Mouse (Mus musculus): ENCODE measurements at regions not wholly inside any gene's neighbourhood (a gene's known extent, or its start where the extent isn't known, plus 50 kb on each side); places are given as distances from the start of the nearest gene placed in this dataset.

DNA sequence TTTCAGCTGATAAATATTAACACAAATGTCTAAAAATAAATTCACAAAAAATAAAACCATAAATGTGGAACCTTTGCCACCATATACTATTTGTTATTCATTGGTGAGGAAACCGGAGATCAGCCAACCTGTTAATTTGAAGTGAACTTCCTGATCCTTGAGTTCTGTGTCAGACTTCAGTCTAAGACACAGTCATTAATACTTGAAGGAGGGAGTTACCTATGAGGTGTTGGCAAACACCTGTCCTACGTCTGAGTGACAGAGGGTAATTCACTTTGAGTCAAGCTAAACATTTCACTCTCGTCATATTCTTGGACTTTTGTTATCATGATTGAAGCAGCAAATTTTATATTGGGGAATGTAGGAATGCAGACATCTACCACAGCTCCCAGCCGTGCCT lies 116.3 kb upstream of the Sox11 start:
- Histone ChIP-seq H3K4me3 (ENCODE audit: control insufficient read depth in 1 of 2, insufficient read depth in 1 of 2, low read depth in 2 of 2, low read length in 2 of 2) (no peak overlapping the region), H3K27me3 (ENCODE audit: control insufficient read depth in 1 of 2, insufficient read depth in 2 of 2, low read length in 2 of 2) (no peaks in the 10 kb centered on the region), H3K9ac (ENCODE audit: control insufficient read depth, low read depth, low read length, poor library complexity, severe bottlenecking) (no peak overlapping the region), H3K4me1 (ENCODE audit: control insufficient read depth in 1 of 2, insufficient read depth in 2 of 2, low read length in 2 of 2) (no peaks in the 10 kb centered on the region), H3K9me3 (replicated peaks; ENCODE audit: insufficient read depth, low read length) (no peaks in the 10 kb centered on the region), H3K36me3 (ENCODE audit: control insufficient read depth in 1 of 2, insufficient read depth in 2 of 2, low read length in 2 of 2) (no peaks in the 10 kb centered on the region), H3K79me2 (ENCODE audit: control insufficient read depth, insufficient read depth, low read length, poor library complexity) (no peaks in the 10 kb centered on the region), H3K27ac (ENCODE audit: control insufficient read depth, low read depth, low read length) (no peak overlapping the region)
- TF ChIP-seq MAX (IDR thresholded peaks at IDR 0.05; ENCODE audit: low read length) (no peak), ELF1 (IDR thresholded peaks at IDR 0.05; ENCODE audit: low read depth, low read length) (no peak), POLR2AphosphoS5 (IDR thresholded peaks at IDR 0.05; ENCODE audit: borderline replicate concordance, low read depth, low read length) (no peak), TBP (IDR thresholded peaks at IDR 0.05; ENCODE audit: low read depth, low read length) (no peak), CTCF (IDR thresholded peaks at IDR 0.05 in 2 of 3, conservative IDR thresholded peaks at IDR 0.05 in 1 of 3; ENCODE audit: control insufficient read depth in 1 of 3, insufficient read depth in 1 of 3, low read depth in 2 of 3, low read length in 3 of 3, poor library complexity in 1 of 3, severe bottlenecking in 1 of 3) (no peak), MYC (IDR thresholded peaks at IDR 0.05; ENCODE audit: low read depth, low read length) (no peak), POLR2A (IDR thresholded peaks at IDR 0.05; ENCODE audit: control insufficient read depth in 1 of 2, insufficient read depth in 1 of 2, low read depth in 1 of 2, low read length in 2 of 2, poor library complexity in 1 of 2) (no peak), HCFC1 (IDR thresholded peaks at IDR 0.05; ENCODE audit: low read depth, low read length) (no peak), SMC3 (IDR thresholded peaks at IDR 0.05; ENCODE audit: low read depth, low read length) (no peak)
- DNase-seq (ENCODE audit: low read depth, low spot score): no peak

DNA sequence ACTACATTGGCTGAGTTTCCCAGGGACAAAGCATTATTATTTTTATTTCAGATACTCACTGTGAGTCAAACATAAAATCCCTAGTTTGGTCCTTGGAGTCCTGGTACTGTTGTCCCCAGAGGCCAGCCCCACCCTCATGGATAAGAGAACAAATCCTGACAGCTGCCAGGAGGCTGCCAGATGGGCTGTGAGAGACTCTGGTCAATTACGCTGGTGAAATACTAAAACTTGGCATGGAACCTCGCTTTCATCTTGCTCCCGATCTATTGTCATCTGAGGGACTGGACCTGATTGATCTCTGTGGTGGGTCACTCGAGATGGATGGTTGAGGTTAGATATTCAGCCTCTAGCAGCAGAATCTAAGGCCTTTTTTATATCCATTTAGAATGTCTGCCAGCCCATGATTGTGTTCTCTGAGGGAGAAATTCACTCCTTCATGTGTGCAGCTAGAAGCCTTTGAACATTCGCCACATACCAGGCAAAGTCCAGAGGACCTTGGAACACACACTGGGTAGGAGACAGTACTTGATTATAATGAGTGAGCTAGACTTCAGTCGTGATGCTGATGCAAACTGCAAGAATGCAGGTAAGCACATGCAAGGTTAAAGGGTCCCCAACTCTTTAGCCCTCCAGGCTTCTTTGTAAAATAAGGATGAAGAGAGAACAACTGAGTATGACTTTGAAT lies 95.4 kb upstream of the Sox11 start:
- Histone ChIP-seq H3K4me1 (ENCODE audit: control insufficient read depth in 1 of 2, insufficient read depth in 2 of 2, low read length in 2 of 2) (no peaks in the 10 kb centered on the region), H3K9me3 (replicated peaks; ENCODE audit: insufficient read depth, low read length) (no peaks in the 10 kb centered on the region), H3K27ac (ENCODE audit: control insufficient read depth, low read depth, low read length) (no peak overlapping the region), H3K9ac (ENCODE audit: control insufficient read depth, low read depth, low read length, poor library complexity, severe bottlenecking) (no peak overlapping the region), H3K27me3 (ENCODE audit: control insufficient read depth in 1 of 2, insufficient read depth in 2 of 2, low read length in 2 of 2) (no peaks in the 10 kb centered on the region), H3K36me3 (ENCODE audit: control insufficient read depth in 1 of 2, insufficient read depth in 2 of 2, low read length in 2 of 2) (no peaks in the 10 kb centered on the region), H3K79me2 (ENCODE audit: control insufficient read depth, insufficient read depth, low read length, poor library complexity) (no peaks in the 10 kb centered on the region), H3K4me3 (ENCODE audit: control insufficient read depth in 1 of 2, insufficient read depth in 1 of 2, low read depth in 2 of 2, low read length in 2 of 2) (no peak overlapping the region)
- no peak for DNase-seq (ENCODE audit: low read depth, low spot score)
- no peak for TF ChIP-seq E2F4 (IDR thresholded peaks at IDR 0.05; ENCODE audit: borderline replicate concordance, low read depth, low read length)

- TF ChIP-seq TCF12 (IDR thresholded peaks at IDR 0.05; ENCODE audit: low read depth, low read length) (no peak), ELF1 (IDR thresholded peaks at IDR 0.05; ENCODE audit: low read depth, low read length) (no peak), MYC (IDR thresholded peaks at IDR 0.05; ENCODE audit: low read depth, low read length) (no peak), POLR2A (IDR thresholded peaks at IDR 0.05; ENCODE audit: control insufficient read depth in 1 of 2, insufficient read depth in 1 of 2, low read depth in 1 of 2, low read length in 2 of 2, poor library complexity in 1 of 2) (no peak), CHD2 (IDR thresholded peaks at IDR 0.05; ENCODE audit: low read length) (no peak), UBTF (IDR thresholded peaks at IDR 0.05; ENCODE audit: borderline replicate concordance, insufficient read depth, low read depth, low read length) (no peak), CHD1 (IDR thresholded peaks at IDR 0.05; ENCODE audit: low read depth, low read length) (no peak), MAX (IDR thresholded peaks at IDR 0.05; ENCODE audit: low read length) (no peak)
- no peaks in the 10 kb centered on the region for H3K27me3 ChIP-seq (ENCODE audit: control insufficient read depth in 1 of 2, insufficient read depth in 2 of 2, low read length in 2 of 2)
- H3K4me3 ChIP-seq (ENCODE audit: control insufficient read depth in 1 of 2, insufficient read depth in 1 of 2, low read depth in 2 of 2, low read length in 2 of 2): no peak overlapping the region
- no peaks in the 10 kb centered on the region for H3K9me3 ChIP-seq (replicated peaks; ENCODE audit: insufficient read depth, low read length)
- H3K27ac ChIP-seq (ENCODE audit: control insufficient read depth, low read depth, low read length): no peak overlapping the region
- no peaks in the 10 kb centered on the region for H3K79me2 ChIP-seq (ENCODE audit: control insufficient read depth, insufficient read depth, low read length, poor library complexity)
- no peaks in the 10 kb centered on the region for H3K4me1 ChIP-seq (ENCODE audit: control insufficient read depth in 1 of 2, insufficient read depth in 2 of 2, low read length in 2 of 2)
- DNase-seq (ENCODE audit: low read depth, low spot score): no peak
- no peak overlapping the region for H3K9ac ChIP-seq (ENCODE audit: control insufficient read depth, low read depth, low read length, poor library complexity, severe bottlenecking)
- no peaks in the 10 kb centered on the region for H3K36me3 ChIP-seq (ENCODE audit: control insufficient read depth in 1 of 2, insufficient read depth in 2 of 2, low read length in 2 of 2)
These were observed 89.0 kb upstream of the Sox11 start for GRCm38 (mm10) chr12:27431338-27431737.

All from MEL (cell line).